Mouse (Mus musculus) embryonic facial prominence, embryonic 11.5 days (tissue): ENCODE results near the gene Gm29776. TPM values are rescaled to one million over a fixed set of nuclear protein-coding genes. Genes with fewer than 3 reads are reported as not detected.

Experiments used
- ATAC-seq: fragments of 200-750 bp; cut with Nextera tagmentation; replicated peaks from 2 replicates; pipeline ENCODE4 v1.8.0; 2017; ENCODE audit warnings: low read depth; ENCODE audit not compliant: insufficient number of reproducible peaks, low FRiP score, low TSS enrichment
- DNase-seq: peaks from one replicate; pipeline ENCODE4 v3.0.0-alpha.2; 2015; ENCODE audit warnings: low spot score
- H3K27ac ChIP-seq: fragments of 300-500 bp; sonication (generic); replicated peaks from 2 replicates; pipeline ENCODE4 v1.5.1; 2014; ENCODE audit warnings: mild to moderate bottlenecking, low read depth, low read length, control low read depth
- H3K27me3 ChIP-seq: fragments of 300-500 bp; sonication (generic); 2 replicates; pipeline ENCODE4 v1.6.1; 2014; ENCODE audit warnings: mild to moderate bottlenecking, low read length, moderate library complexity, mixed read lengths; ENCODE audit not compliant: control insufficient read depth, insufficient read depth
- H3K36me3 ChIP-seq: fragments of 300-500 bp; sonication (generic); replicated peaks from 2 replicates; pipeline ENCODE4 v1.6.1; 2014; ENCODE audit warnings: low read depth, mild to moderate bottlenecking, low read length, moderate library complexity, mixed read lengths; ENCODE audit not compliant: control insufficient read depth, insufficient read depth
- H3K4me1 ChIP-seq: fragments of 300-500 bp; sonication (generic); 2 replicates; pipeline ENCODE4 v1.6.1; 2014; ENCODE audit warnings: low read length, mixed read lengths; ENCODE audit not compliant: control insufficient read depth, insufficient read depth
- H3K4me2 ChIP-seq: fragments of 300-500 bp; sonication (generic); 2 replicates; pipeline ENCODE4 v1.6.1; 2014; ENCODE audit warnings: low read depth, mild to moderate bottlenecking, control low read depth, low read length, moderate library complexity
- H3K4me3 ChIP-seq: fragments of 300-500 bp; sonication (generic); 2 replicates; pipeline ENCODE4 v1.5.1; 2014; ENCODE audit warnings: low read depth, low read length, control low read depth
- H3K9ac ChIP-seq: fragments of 300-500 bp; sonication (generic); replicated peaks from 2 replicates; pipeline ENCODE4 v1.6.1; 2014; ENCODE audit warnings: mild to moderate bottlenecking, control low read depth, low read length
- H3K9me3 ChIP-seq: fragments of 300-500 bp; sonication (generic); replicated peaks from 2 replicates; pipeline ENCODE4 v1.6.1; 2016; ENCODE audit warnings: mild to moderate bottlenecking, low read length, inconsistent platforms, mixed read lengths; ENCODE audit not compliant: control insufficient read depth
- WGBS: fragments of 180-500 bp; shearing (Covaris S2); extraction: QIAGEN DNeasy Blood & Tissue Kit; methylation state at CpG from one replicate; pipeline ENCODE4 v1.1.7; 2014; 5-methylcytosine and 5-hydroxymethylcytosine counted together
- polyA plus RNA-seq: library from polyadenylated mRNA; unstranded; fragments of >200 nt; fragmentation: Nextera tagmentation; extraction: Ambion mirVana; gene quantifications from 2 replicates; pipeline ENCODE4 v1.2.1, GENCODE M21; 2014

Gene Gm29776
- polyA plus RNA-seq, 1 experiment from 2014 or later: 0.11 TPM

- Histone ChIP-seq H3K4me1 (no peaks in the 10 kb centered on the region), H3K4me3 (no peak overlapping the region), H3K27ac (no peak overlapping the region), H3K9me3 (no peaks in the 10 kb centered on the region), H3K27me3 (no peaks in the 10 kb centered on the region), H3K4me2 (no peak overlapping the region), H3K9ac (no peak overlapping the region), H3K36me3 (peaks cover 23% of the 10 kb centered on the region)
- DNase-seq: no peak
- 91% methylated on average over 2 of the region's 2 CpGs for WGBS
- no peak for ATAC-seq
Measured at GRCm38 (mm10) chr14:54660009-54660408, 38.6 kb downstream of the Gm29776 start.

DNA sequence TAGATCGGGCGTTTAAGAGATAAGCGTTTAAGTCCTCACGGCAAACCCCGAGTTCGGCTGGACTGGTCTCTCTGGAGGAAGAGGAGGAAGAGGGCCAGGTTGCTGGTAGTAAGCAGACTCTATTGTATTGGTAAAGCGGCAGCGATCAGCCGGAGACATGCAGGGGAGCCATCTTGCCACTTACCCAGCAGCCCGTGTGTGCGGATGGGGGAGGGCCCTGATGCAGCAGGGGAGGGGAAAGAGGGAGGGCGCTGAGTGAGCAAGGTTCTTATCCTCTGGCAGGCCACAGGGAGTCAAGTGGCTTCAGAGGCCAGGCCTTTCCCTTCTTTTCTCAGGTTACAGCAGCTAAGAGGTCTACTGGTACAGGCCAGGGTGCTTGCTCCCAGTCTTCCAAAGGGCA lies 45.1 kb downstream of the Gm29776 start:
- ATAC-seq: peak; percentile 77
- Histone ChIP-seq H3K4me1 (peaks cover 3% of the 10 kb centered on the region), H3K9ac (peak overlapping the region; percentile 89), H3K36me3 (peaks cover 3% of the 10 kb centered on the region), H3K27ac (peak overlapping the region; percentile 52), H3K9me3 (no peaks in the 10 kb centered on the region), H3K4me3 (peak overlapping the region; percentile 75), H3K27me3 (no peaks in the 10 kb centered on the region), H3K4me2 (peak overlapping the region; percentile 79)
- 0% methylated on average over 12 of the region's 12 CpGs for WGBS
- DNase-seq: peak; percentile 94

GRCm38 (mm10) chr14:54652787-54653186 lies 45.8 kb downstream of the Gm29776 start:
- peak; percentile 44 for DNase-seq
- Histone ChIP-seq H3K4me2 (peak overlapping the region; percentile 79), H3K27ac (peak overlapping the region; percentile 52), H3K4me1 (peaks cover 3% of the 10 kb centered on the region), H3K9me3 (no peaks in the 10 kb centered on the region), H3K27me3 (no peaks in the 10 kb centered on the region), H3K4me3 (peak overlapping the region; percentile 75), H3K9ac (peak overlapping the region; percentile 89), H3K36me3 (peaks cover 5% of the 10 kb centered on the region)
- 0% methylated on average over 7 of the region's 7 CpGs for WGBS
- ATAC-seq: no peak

- 76% methylated on average over 4 of the region's 4 CpGs for WGBS
- Histone ChIP-seq H3K27me3 (no peaks in the 10 kb centered on the region), H3K9ac (no peak overlapping the region), H3K27ac (no peak overlapping the region), H3K9me3 (no peaks in the 10 kb centered on the region), H3K4me1 (peaks cover 3% of the 10 kb centered on the region), H3K36me3 (peaks cover 9% of the 10 kb centered on the region), H3K4me3 (no peak overlapping the region), H3K4me2 (no peak overlapping the region)
- no peak for DNase-seq
- no peak for ATAC-seq
Measured at GRCm38 (mm10) chr14:54651556-54651955, 47.1 kb downstream of the Gm29776 start.

DNA sequence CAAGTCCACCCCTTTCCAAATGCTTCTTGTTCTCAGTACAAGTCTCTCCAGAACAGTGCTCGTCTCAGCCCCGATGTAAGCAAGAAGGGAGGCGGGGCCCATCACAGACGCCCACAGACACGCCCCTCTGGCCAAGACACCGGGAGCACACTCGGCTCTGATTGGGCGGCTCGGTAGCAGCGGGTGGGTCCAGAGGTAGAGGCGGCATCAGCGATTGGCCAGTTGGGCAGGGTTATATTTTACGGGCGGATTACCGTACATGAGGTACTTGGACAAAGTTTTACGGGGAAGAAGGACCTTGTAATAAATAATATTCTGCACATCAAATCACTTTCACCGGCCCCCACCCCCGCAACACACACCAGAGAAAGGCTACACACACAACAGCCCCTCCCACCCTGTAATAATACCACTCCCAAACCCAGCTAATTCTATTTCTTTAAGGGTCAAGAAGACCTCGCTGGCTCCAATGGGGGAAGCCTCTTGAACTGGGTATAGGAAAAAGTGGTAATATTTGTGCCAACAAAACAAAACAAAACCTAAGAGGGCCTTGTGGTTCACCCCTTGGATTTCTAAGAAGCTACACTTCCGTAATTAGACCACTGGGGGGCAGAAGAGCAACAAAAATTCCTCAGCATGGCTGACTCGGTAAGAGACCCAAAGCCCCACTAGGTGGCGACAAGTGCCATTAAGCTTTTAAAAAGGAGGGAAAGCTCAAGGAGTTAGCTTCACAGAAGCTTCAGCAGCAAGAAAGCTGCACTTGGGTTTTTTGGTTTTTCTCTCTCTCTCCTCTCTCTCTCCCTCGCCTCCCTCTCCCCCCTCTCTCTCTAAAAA lies 47.8 kb downstream of the Gm29776 start:
- WGBS: 67% methylated on average over 23 of the region's 23 CpGs
- H3K27me3 ChIP-seq: no peaks in the 10 kb centered on the region
- H3K9me3 ChIP-seq: no peaks in the 10 kb centered on the region
- no peak overlapping the region for H3K4me2 ChIP-seq
- no peak overlapping the region for H3K27ac ChIP-seq
- ATAC-seq (0 out of 2 replicates have a peak, but pooled peaks have one; percentile 10), DNase-seq (peak; percentile 98)
- no peak overlapping the region for H3K9ac ChIP-seq
- peaks cover 3% of the 10 kb centered on the region for H3K4me1 ChIP-seq
- H3K36me3 ChIP-seq: peaks cover 15% of the 10 kb centered on the region
- H3K4me3 ChIP-seq: no peak overlapping the region

GRCm38 (mm10) chr14:54647900-54648299 lies 50.7 kb downstream of the Gm29776 start:
- Histone ChIP-seq H3K27ac (no peak overlapping the region), H3K4me3 (no peak overlapping the region), H3K9ac (no peak overlapping the region), H3K4me1 (peaks cover 3% of the 10 kb centered on the region), H3K4me2 (no peak overlapping the region), H3K36me3 (peaks cover 34% of the 10 kb centered on the region), H3K27me3 (no peaks in the 10 kb centered on the region), H3K9me3 (no peaks in the 10 kb centered on the region)
- ATAC-seq (no peak), DNase-seq (no peak)
- 80% methylated on average over 4 of the region's 4 CpGs for WGBS

DNA sequence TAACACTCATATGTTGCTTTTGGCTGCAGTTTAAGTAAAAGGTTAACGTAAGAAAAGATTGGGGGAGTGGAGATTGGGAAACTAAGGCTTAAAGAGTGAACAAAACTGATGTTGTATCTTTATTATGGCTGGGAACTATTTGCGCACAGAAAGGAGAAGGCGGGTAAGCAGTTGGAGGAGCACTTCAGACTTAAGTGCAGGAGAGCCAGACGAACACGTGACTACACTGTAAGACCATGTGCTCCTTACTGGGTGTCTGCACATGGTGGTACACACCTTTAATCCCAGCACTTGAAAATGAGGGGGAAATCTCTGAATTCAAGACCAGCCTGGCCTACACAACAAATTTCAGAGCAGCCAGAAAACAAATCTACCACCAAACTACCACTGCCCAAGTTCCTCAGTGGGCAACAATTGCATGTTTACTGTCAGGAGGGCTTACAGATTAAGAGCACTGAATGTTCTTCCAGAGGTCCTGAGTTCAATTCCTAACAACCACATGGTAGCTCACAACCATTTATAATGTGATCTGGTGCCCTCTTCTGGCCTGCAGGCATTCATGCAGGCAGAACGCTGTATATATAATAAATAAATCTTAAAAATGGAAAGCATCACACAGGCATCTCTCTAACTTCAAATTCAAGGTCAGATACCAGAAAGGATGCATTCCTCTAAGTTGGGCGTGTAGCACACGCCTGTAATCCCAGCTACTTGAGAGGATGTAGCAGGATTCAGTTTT lies 51.6 kb downstream of the Gm29776 start:
- no peaks in the 10 kb centered on the region for H3K4me1 ChIP-seq
- no peak for ATAC-seq
- no peaks in the 10 kb centered on the region for H3K9me3 ChIP-seq
- WGBS: 94% methylated on average over 8 of the region's 8 CpGs
- no peak overlapping the region for H3K4me2 ChIP-seq
- H3K27me3 ChIP-seq: no peaks in the 10 kb centered on the region
- no peak overlapping the region for H3K9ac ChIP-seq
- no peak for DNase-seq
- peaks cover 37% of the 10 kb centered on the region for H3K36me3 ChIP-seq
- no peak overlapping the region for H3K4me3 ChIP-seq
- H3K27ac ChIP-seq: no peak overlapping the region

DNA sequence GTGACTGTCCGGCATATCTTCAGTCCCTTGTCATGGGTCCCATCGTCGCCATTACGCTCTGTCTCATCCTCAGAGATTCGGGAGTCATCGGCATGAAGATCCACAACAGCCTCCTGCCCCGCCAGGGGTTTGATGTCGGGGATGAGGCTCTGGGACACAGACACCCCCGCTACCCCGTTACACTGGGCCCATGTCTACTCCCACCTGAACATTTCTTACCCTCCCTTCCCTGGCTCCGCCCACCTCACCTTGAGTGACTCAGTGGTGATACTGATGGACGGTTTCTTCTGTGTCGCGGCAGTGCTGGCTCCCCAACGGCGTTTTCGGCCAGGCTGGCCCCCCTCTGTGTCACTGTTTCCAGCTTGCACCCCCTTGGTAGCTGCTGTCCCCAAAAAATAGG lies 52.2 kb downstream of the Gm29776 start:
- H3K4me1 ChIP-seq: no peaks in the 10 kb centered on the region
- no peaks in the 10 kb centered on the region for H3K9me3 ChIP-seq
- H3K4me2 ChIP-seq: no peak overlapping the region
- no peak overlapping the region for H3K4me3 ChIP-seq
- no peak for DNase-seq
- peaks cover 37% of the 10 kb centered on the region for H3K36me3 ChIP-seq
- no peaks in the 10 kb centered on the region for H3K27me3 ChIP-seq
- H3K9ac ChIP-seq: no peak overlapping the region
- ATAC-seq: no peak
- no peak overlapping the region for H3K27ac ChIP-seq
- 94% methylated on average over 17 of the region's 17 CpGs for WGBS
